Mouse (Mus musculus) ES-CJ7 (cell line): Measurements from ENCODE around the gene Zfp202.
"Not testable (repeated sequence)": the region's sequence is repeated elsewhere in the genome, so short reads cannot be mapped to it uniquely, and the experiment has no call there.

Experiments
- DNase-seq: peaks from one replicate; pipeline ENCODE4 v3.0.0; 2011; ENCODE audit warnings: low read depth, low spot score

Gene Zfp202

DNA sequence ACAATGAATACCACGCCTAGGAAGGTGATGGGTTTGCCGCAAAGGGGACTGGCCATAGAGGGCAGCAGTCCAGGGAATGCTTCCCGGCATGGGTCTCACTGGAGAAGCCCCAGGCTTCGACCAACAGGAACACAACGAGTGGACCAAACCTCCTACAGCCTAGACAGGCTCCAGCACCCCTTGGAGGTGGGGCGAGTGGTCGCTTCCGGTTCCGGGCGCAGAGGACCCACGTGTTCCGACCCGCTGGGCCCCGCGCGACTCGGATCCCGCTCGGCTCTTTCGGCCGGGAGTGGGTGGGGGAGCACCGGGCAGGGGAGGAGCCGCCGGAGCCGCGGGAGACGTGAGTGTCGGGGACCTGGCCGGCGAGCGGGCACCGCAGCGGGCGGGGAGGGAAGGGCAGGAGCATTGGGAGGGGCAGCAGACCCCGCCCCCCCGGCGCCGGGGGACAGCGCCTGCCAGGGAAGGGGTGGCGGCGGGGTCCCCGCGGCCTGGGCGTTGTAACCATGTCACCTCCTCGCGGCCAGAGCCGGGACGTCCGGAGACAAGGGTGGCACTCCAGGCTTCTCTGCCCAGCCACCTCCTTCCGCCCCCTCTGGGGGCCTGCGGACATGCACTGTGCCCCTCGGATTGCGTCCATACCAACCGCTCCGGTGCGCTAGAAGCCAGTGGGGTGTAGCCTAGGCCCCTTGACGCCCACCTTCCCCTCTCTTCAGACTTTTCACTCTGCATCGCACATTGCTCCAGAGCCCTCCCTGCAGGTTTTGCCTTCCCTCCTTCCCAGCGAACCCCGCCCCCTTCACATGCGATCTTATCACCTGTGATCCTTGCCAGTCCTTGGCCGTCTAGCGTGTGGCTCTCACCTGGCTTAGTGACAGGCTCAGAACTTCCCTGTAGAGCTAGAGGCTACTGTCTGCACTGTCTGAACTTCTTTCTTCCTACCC, at the start of gene Zfp202:
Gene Zfp202, plus strand, starts transcription at position 219 of the 941 bp plus-strand sequence.
- peak; percentile 83 for DNase-seq

DNA sequence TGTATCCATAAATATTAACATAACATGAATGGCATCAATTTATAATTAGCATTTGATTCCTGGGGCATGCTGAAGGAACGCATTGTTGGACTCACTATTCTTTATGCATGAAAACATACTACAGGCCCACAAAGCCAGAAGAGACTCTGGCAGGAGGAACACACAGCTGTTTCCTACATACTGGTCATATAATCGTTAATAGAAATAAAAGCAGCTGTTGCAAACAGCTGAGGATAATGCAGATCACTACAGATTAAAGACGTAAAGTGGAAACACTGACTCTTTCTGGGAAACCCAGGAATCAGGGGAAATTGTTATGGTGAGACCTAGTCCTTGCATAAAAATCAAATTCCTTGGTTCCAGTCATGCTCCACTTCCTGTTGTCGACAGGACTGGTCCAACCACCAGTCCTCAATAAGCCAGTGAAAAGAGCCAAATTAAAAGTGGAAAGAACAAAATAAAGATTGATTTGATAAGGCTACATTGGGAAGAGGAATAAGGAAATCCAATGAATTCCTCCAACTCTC, 36.9 kb upstream of the Zfp202 start:
- DNase-seq = no peak

DNA sequence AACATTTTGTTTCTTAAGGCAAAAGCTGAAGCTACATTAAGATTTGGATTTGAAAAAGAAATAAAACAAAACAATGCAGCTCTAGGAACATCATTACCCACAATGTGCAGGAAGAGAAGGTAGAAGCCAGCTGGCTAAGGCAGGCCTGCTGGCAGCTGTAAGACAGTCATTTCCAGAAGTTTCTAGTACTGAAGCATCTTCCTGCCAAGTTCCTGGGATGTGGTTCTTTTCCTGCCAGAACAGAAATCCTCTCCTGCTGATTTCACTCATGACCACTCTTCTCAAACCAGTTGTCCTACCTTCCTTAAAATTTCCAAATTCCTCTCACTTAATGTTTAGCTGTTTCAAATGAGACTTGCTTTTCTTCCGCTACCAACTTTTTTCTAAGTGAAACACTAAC, 25.7 kb upstream of the Zfp202 start:
- no peak for DNase-seq

DNA sequence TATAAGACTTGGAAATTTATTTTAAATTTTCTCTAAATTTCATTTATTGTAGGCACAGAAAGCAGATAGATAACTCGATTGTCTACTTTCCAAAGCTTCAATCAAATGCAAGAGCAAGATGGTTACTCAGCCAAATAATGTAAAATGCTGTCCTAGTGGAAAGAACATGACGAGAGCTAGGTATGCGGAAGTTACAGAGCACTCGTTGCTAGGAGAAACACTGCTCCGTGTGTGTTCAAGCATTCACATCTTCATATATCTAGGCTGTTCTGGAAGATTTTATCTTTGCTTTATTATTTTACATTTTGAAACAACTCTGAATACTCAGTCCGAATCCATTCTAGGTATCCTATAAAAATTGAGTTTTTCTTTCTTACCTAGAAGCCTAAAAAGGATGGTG, 15.1 kb upstream of the Zfp202 start:
- DNase-seq = no peak

DNA sequence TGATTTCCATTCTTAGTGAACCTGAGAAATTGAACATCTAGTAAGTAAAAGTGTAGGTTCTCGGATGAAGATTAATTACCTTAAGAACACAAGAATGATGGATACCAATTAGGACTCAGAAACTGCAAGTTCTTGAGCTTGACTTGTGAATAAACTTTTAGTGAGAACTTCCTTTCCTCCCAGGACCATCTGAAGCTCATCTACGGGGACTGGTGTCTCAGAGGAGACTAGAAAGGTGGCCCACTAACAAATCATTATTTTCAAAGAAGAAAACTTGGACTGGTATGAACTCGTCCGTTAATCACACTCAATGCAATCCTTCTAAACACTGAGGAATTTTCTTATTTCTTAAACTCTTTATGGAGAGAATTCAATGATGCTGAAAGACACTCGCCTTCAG, 11.5 kb upstream of the Zfp202 start, which contains the start of gene Olfr986:
Gene Olfr986, plus strand, starts transcription at position 301 of the 400 bp plus-strand sequence.
- DNase-seq = no peak

DNA sequence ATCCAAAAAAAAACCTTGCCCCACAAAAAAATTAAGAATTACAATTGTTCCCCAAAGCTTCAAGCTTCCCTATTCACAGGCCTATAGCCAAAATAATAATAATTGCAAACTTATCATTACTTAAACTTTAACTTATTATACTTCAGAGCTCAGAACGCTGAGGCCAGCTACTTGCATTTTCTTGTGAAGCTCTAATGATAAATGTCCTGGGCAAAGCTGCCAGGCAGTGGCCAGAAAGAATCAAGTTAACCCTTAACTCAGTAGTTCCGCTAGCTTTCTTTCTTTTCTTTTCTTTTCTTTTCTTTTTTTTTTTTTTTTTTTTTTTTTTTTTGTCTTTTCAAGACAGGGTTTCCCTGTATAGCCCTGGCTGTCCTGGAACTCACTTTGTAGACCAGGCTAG, 7.0 kb upstream of the Zfp202 start:
- not testable (repeated sequence) for DNase-seq

DNA sequence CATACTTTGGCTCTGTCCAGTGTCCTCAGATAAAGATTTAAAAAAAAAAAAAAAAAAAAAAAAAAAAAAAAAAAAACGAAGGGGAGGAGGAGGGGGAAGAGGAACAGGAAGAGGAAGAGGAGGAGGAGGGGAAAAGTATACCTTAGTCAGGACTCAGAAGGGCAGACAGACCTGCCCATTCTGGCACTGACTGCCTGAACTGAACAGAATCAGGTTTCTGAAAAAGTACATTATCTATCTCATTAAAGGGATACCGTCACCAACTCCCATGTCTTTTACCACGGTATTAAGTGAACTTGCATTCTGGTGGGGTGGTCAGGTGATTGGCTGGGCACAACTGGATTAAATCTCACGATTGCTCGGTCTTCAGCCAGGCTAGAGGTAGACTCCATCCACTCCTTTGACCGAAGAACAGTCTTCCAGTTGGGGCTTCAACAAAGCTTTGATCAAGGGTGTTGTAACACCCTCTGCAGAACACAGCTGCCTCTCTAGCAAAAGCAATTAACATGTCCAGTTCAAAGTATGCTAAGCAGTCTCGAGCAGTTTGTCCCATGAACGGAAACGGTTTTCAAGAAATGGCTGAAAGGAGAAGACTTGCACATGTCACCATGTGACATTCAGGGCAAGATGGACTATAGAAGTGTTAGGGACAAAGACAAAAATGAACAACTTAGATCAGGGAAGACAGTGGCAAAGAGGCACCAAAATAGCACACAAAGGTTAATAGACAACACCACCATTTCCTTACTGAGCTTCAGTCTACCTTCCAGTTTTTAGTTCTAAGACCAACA, 835 bp upstream of the Zfp202 start:
- no peak for DNase-seq

DNA sequence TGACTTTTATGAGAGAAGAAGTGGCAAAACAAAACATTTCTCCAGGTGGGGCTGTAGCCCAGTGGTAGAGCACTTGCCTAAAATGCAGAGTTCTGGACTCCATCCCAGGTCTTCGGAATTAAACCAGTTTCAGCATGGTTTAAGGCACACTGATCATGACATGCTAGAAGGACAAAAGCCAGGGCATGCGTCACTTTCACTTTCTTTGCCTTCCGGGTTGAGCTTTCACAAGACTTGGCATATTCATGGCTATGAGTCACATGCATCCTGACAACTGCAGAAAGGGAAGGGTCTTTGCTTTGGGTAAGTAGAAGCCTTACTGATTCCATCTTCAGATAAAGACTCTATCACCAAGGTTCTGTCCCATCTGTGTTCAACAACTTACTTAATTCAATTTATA, 3.9 kb downstream of the Zfp202 start:
- no peak for DNase-seq

DNA sequence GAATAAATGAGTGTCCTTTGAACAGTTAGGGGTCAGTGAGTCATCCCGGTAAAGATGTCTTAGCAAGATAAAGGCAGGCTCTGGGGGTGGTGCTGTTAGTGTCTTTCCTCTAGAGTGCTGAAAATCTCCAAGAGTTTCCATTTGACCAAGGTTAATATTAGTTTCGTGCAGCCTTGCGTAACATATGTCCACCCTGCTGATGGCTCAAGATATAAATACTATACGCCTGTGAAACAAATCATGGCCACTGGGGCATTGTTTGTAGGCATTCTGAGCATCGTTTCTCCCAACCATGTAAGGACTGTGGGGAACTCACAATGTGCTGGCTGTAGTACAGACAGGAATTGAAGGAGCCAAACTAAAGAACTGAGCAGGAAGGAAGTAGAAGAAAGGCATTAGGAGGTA, 14.4 kb downstream of the Zfp202 start:
- DNase-seq = no peak

DNA sequence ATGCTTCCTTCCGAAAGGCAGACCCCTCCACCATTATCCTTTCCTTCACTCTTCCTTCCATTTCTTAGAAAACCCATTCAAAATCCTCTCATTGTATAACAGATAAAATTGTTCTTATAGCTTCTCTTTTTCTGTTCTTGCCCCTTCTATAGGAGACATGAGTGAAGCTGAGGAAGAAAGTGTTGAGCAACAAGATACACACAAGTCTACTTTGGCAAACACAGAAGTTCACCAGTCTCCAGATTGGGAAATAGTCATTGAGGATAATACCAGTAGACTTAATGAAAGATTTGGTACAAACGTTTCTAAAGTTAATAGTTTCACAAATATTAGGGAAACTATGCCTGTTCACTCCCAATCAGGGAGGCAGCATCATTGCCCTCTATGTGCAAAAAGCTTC, 18.6 kb downstream of the Zfp202 start:
- DNase-seq = no peak

DNA sequence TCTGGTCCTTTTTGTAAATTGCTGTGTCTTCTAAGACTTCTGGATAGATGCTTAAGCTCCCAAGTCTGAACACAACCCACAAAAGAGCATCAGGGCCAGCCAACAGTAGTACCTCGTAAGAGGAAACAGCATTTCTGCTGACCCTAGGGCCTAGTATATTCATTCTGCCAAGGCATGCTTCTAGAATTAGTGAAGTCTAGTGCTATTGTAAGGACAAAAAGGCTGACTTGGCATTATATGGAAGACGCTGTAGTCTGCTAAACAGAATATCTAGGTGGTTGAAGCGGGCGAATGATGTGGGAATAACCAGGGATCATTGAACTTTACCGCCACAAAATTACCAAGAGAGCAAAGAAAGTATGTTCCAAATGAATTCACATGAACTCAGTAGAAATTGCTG, 21.9 kb downstream of the Zfp202 start:
- DNase-seq = no peak

DNA sequence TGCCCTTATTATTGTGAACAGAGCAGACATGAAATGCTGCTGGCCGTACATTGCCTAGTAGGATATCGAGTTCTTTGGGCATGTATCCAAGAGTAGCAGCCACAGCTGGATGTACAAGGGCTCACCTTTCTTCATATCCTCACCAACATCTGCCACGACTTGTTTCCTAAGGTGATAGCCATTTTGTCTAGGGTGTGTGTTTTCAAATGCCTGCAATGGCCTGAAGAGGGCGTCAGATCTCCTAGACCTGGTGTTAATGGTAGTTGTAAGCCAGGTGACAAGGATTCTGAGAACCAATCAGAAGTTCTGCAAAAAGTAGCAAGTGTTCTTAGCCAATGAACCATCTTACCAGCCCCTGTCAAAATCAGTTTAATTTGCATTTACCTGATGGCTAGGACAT, 24.5 kb downstream of the Zfp202 start:
- DNase-seq = peak; percentile 55

DNA sequence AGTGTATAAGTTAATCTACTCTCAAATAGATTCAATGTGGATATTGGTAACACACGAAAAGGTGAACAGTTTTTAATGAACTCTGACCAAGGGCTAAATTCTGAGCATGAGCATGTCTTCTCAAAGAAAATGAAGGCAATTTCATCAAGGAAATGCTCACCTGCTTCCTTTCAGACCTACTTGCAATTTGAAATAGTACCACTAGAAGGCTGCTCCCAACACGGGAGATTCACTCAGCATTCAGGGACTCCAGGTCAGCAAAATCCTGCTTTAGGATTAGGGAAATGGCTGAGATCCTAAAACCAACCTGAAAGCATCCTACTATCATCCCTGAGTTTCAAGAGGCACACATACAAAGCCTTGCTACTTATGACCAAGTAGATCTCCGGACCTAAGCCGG, 32.2 kb downstream of the Zfp202 start:
- DNase-seq = peak; percentile 53

DNA sequence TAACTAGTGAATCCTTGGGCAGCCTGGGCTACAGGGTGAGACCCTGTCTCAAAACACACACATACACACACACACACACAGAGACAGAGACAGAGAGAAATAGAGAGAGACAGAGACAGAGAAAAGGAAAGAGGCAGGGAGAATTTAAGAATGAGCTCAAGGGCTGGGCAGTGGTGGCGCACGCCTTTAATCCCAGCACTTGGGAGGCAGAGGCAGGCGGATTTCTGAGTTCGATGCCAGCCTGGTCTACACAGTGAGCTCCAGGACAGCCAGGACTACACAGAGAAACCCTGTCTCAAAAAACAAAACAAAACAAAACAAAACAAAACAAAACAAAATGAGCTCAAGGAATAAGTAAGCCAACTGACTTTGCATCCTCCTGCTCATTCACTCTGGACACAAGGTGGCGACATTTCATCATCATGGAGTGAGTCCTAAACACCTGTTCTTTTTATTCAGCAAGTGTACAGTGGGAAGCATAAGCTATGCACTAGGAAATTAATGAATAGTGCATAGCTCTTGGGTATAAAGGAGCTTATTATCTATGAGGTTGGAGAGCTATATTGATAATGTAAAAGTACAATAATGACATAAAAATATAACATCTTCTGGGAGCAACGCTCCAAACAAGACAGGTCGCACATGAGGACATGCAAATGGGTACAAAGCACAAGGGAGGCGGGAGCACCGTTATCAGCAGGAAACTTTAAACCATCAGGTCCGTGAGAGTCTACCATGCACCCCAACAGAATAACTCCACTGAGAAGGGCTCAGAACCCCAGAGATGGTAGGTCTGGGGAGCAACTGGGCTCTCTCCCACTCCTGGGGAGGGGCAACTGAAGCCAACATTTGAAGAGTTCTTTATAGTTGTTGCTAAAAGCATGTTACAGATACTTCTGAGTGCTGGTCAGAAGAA, 36.0 kb downstream of the Zfp202 start:
- DNase-seq = peak; percentile 73

DNA sequence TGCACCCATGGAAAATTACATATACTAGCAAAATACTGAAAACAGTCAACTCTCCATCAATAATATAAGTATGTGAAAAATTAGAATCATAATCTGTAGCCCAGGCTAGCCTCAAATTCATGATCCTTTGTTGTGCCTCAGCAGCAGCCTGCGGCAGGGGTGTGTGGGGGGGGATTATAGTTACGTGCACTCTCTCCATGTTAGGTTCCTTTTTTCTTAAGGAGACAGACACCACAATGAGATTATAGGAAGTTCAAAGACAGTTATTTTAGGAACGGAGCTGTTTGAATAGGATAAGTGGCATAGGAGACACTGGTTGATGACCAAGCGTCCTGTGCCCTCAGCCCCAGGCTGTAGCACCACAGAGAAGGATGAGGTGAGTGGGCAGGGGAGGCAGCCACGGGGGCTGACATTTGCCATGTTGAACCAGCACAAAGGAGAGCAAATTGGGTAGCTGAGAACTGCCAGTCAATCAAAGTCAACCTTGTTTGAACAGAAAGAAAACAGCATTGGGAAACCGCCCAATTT, 36.8 kb downstream of the Zfp202 start:
- DNase-seq = no peak

DNA sequence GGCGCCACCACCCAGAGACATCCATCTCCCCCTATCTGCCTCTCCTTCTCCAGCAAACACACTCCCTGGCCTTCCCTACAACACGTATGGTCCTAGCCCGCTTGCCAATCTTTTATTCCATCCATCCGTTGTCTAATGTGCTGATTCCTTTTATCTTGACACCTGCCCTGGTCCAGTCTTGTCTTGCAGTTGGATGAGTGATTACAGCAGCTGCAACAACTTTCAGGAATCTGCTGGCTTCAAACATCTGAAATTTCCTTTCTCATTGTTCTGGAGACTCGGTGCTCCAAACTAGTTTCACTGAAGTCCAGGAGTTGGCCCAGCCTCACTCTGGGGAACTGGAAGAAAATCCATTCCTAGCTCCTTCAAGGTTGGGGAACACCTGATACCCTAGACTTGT, 37.4 kb downstream of the Zfp202 start:
- DNase-seq = no peak

DNA sequence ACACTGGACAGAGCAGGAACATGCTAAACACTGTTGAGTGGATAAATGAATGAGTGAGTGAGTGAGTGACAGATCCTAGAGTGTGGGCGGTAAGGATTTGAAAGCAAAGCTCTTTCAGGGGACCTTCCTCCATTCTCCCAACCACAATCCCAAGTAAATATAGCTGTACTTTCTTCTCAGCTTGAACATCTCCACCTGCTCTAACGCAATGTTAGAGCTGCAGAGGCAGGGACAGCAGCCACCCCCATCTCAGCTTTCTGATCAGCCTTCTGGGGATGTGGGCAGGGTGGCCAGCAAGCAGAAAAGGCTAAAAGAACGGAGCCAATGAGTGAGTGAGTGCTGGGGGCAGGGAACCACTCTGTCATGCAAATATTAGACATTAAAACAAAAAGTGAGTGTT, 38.9 kb downstream of the Zfp202 start:
- DNase-seq = no peak

DNA sequence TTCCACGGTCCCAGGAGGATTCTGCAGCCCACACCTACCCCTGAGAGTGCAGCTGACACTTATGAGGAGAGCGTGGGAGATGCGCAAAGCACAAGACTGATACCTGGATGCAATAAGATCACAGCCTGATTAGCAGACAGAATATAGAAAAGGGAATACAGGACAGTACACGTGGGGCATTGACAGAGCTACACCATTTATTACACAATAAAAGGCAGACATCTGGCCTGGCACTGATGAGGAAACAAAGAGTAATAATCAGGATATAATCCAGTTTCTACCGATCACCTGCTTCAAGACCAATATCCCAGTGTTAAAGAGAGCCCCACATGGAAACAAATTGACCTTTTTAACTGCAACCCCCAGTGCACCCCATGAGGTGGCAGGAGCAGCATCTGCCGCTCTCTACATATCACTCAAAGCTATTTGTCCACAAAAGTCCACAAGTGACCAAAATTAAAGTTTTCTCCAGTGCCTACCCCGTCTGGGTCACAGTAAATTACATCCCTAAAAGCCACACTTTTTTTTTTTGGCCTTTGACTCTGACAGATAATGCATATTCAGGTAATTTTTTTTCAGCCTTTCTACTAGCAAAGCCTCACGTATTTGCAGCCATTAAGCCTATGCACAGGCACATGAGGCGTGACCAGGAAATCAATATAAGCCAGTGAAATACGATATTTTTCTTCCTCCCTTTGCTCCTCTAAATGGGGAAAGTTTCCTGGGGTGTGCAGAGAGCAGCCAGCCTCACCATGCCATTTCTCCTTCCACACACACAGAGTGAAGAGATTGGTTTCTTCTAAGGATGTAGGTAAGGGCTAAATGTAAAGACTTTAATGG, 42.3 kb downstream of the Zfp202 start:
- no peak for DNase-seq

DNA sequence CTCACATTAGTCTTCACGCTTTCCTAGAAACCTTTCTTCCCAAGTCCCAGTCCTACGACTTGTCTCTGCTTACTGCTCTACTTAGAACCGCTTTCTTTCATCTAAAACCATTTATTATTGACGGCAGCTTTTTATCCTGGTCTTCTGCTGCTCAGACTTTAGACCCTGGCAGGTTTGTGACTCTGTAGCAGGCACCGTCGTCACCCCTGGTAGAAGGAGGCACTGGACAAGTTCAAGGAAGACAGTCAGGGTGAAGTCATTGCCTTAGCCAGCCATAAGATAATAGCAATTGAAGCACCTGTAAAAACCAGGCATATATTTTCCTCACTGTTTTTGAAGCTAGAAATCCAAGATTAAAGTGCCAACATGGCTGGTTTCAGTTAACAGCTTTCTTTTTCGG, 43.1 kb downstream of the Zfp202 start:
- DNase-seq = no peak

DNA sequence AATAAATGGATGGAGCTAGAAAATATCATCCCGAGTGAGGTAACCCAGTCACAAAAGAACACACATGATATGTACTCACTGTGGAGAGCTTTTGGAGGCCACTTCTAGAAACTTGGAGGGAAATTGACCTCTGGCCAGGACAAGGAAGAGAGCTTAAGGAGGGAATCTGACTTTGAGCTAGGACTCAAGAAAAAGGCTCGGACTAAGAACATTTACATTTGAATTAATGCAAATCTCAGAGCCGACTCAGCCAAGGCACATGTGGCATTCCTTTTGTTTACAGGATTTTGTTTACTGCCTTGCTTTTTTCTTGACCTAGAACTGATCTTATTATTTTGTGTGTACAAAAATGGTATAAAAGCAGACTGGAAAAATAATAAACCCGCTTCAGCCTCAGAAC, 47.6 kb downstream of the Zfp202 start:
- DNase-seq = peak; percentile 94
